Mouse (Mus musculus): ENCODE results near the gene Dnajc8.

DNA sequence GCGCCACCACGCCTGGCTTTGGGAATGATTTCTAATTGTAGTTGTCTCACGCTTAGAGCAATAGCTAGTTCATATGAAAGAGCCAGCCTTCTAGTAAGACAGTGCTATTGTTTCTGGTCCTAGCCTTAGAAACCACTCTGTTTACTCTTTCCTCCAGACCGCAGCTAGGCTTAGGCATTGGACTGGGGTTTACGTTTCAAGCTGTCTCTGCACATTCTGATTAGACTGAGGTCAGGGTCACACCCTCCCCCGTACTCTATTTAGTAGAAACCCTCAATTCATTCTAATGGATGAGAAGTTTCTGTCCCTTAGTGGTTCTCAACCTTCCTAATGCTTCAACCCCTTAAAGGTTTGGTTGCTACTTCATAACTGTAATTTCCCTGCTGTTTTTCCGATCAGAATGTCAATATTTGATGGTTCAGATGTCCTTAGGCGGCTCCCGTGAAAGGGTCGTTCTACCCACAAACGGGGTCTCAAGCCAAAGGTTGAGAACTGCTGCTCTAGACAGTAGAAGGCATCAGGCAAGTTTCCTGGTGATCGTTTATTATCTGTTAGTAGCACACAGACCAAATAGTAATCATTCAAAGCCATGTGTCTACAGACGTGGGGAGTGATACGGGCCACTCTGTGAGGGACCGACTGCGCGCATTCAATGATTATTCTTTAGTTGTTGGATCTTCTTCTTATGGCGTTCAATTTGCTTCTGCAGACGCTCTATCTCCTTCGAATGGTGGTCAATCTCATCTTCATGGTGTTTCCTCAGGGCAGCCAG is 5.1 kb upstream of the Dnajc8 start:
- no peak for TF ChIP-seq CTCF (IDR thresholded peaks at IDR 0.05; ENCODE audit: extremely low read depth, insufficient read length, insufficient replicate concordance, low read depth, low read length)
- TF ChIP-seq POLR2A (IDR thresholded peaks at IDR 0.05; ENCODE audit: low read depth, low read length) = no peak

All from small intestine, adult 2 months (tissue).